Comparison of ENCODE assay signal across 8 mouse cellular contexts in the genomic region with DNA sequence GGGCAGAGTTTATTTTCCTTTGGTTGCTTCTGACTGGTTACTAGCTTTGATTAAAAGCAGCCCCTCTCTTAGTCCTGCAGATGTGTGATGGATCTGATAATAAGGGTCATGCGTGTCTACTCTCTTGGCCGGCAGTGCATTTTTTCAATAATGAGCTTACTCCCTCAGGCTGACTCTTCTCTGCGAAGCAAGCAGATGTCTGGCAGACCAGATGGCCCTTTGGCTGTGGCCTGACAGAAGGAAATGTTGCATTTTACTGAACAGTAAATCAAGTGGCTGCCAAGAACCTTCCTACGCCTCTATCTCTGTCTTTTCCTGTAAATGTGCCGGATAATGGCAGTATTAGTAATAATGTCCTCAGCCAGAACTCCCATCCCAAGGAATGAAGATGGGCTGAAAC. TPM values are rescaled to one million over a fixed set of nuclear protein-coding genes. Genes with fewer than 3 reads are reported as not detected.
A peak's percentile ranks its signal among the peaks of the same experiment; 100 is the strongest.
DNase-seq lines count a peak whose midpoint lies in the region; ATAC-seq and TF ChIP-seq lines count a peak whose summit lies in the region.

No protein-coding gene starts in this region.

- TF ChIP-seq CTCF in cerebellum, adult 2 months (IDR thresholded peaks at IDR 0.05; ENCODE audit: borderline replicate concordance, insufficient read depth, low read depth, low read length), result no peak

- ATAC-seq in megakaryocyte progenitor cell, adult 5-6 weeks (replicated peaks; ENCODE audit: poor library complexity), result 0 out of 2 replicates have a peak, but pooled peaks have one; percentile 6
- ATAC-seq in CD4-positive, CD25-positive, alpha-beta regulatory T cell, adult 4 months, result no peak

- WGBS in cerebellum, adult 2 months, result 7% methylated on average over 5 of the region's 5 CpGs

- H3K27ac ChIP-seq in cerebellum, adult 2 months (ENCODE audit: insufficient read depth, low read length), result no peak overlapping the region

- no peak overlapping the region for H3K4me3 ChIP-seq in cerebellum, adult 2 months (replicated peaks; ENCODE audit: insufficient read depth, low read depth, low read length)

- peak; percentile 53 to 78 for DNase-seq in layer of hippocampus, adult 18-20 months (ENCODE audit: low spot score in 2 of 2)
- DNase-seq in layer of hippocampus, postnatal 10 days (ENCODE audit: low spot score in 2 of 2), result no peak
- DNase-seq in cerebellum, adult 2 months, result peak; percentile 58 to 82
- peak; percentile 59 for DNase-seq in gastrocnemius, postnatal 25 days
- DNase-seq in kidney, adult 9 months, result peak; percentile 50
- no peak for DNase-seq in B cell, adult 2 months

- H3K4me1 ChIP-seq in cerebellum, adult 2 months (ENCODE audit: control insufficient read depth, insufficient read depth, low read length), result peaks cover 25% of the 10 kb centered on the region

- no peaks in the 10 kb centered on the region for H3K27me3 ChIP-seq in cerebellum, adult 2 months (ENCODE audit: control insufficient read depth, insufficient read depth, low read length)

- TF ChIP-seq POLR2A in cerebellum, adult 2 months (IDR thresholded peaks at IDR 0.05; ENCODE audit: borderline replicate concordance, insufficient read depth, low read length), result no peak

RNA-seq across cellular contexts. Expression of gene Scarb2, which starts 8.0 kb away (rescaled TPM):
- total RNA-seq in layer of hippocampus, adult 18-20 months (2021), result 10 to 100 TPM; 92.7 to 93.2 TPM
- total RNA-seq in layer of hippocampus, postnatal 10 days (2021), result 10 to 100 TPM; 96.3 to 98.5 TPM
- 67.3 and 72.1 TPM in 2 replicates for polyA plus RNA-seq in cerebellum, adult 2 months (2012; rRNA removed)
- total RNA-seq in gastrocnemius, postnatal 25 days (2021), result 10 to 100 TPM; 61.8 to 69.2 TPM
- total RNA-seq in megakaryocyte progenitor cell, adult 5-6 weeks (2015), result 27.0 and 30.0 TPM in 2 replicates
- total RNA-seq in megakaryocyte progenitor cell, adult 5-6 weeks (2017), result 40.4 and 44.8 TPM in 2 replicates
- polyA plus RNA-seq in CD4-positive, CD25-positive, alpha-beta regulatory T cell, adult 4 months (2017; shearing (Covaris generic)), result 10 to 100 TPM in 1 of 2 experiments, 1 to 10 TPM in 1; 9.1 to 13.0 TPM

RNA-seq across cellular contexts. Expression of gene Fam47e, which starts 56.2 kb away (rescaled TPM):
- total RNA-seq in layer of hippocampus, adult 18-20 months (2021), result 1 to 10 TPM in 1 of 2 experiments, under 1 TPM in 1; 0.48 to 1.1 TPM
- total RNA-seq in layer of hippocampus, postnatal 10 days (2021), result under 1 TPM; 0.30 to 0.80 TPM
- polyA plus RNA-seq in cerebellum, adult 2 months (2012; rRNA removed), result 0.31 and 0.78 TPM in 2 replicates
- not detected for total RNA-seq in gastrocnemius, postnatal 25 days (2021)
- not detected in 2 replicates for total RNA-seq in megakaryocyte progenitor cell, adult 5-6 weeks (2015)
- not detected in 2 replicates for total RNA-seq in megakaryocyte progenitor cell, adult 5-6 weeks (2017)
- not detected for polyA plus RNA-seq in CD4-positive, CD25-positive, alpha-beta regulatory T cell, adult 4 months (2017; shearing (Covaris generic))

Comparison
In these comparisons a context has a peak if more than half of its experiments do, and no peak if none do; other contexts are left out.
1. DNase-seq: peak in layer of hippocampus, adult 18-20 months (2 of 2), cerebellum, adult 2 months (2 of 2), gastrocnemius, postnatal 25 days (single experiment) and kidney, adult 9 months (single experiment); none in layer of hippocampus, postnatal 10 days (0 of 2) and B cell, adult 2 months (0 of 2).